Mouse (Mus musculus) erythroblast, embryonic 14.5 days (primary cell): ENCODE measurements at regions not wholly inside any gene's neighbourhood (a gene's known extent, or its start where the extent isn't known, plus 50 kb on each side); places are given as distances from the start of the nearest gene placed in this dataset.

Experiments
- GATA1 ChIP-seq: IDR thresholded peaks from 2 replicates; pipeline ENCODE4 v1.6.1; 2012; ENCODE audit warnings: low read length, inconsistent platforms, mixed read lengths
- TAL1 ChIP-seq: IDR thresholded peaks from 3 replicates; pipeline ENCODE4 v1.6.1; 2012; ENCODE audit warnings: low read length, inconsistent platforms, mixed read lengths

GRCm38 (mm10) chr11:21009505-21009904, 81.6 kb upstream of the Peli1 start:
- no peak for TF ChIP-seq TAL1
- TF ChIP-seq GATA1: no peak
